Mouse (Mus musculus): ENCODE measurements at regions not wholly inside any gene's neighbourhood (a gene's known extent, or its start where the extent isn't known, plus 50 kb on each side); places are given as distances from the start of the nearest gene placed in this dataset.

GRCm38 (mm10) chr15:6065100-6065499, 234.5 kb upstream of the Dab2 start:
- H3K4me3 ChIP-seq: no peak overlapping the region
- H3K36me3 ChIP-seq: no peaks in the 10 kb centered on the region
- H3K9ac ChIP-seq: no peak overlapping the region
- H3K27me3 ChIP-seq: no peaks in the 10 kb centered on the region
- no peak overlapping the region for H3K4me2 ChIP-seq
- H3K4me1 ChIP-seq: no peaks in the 10 kb centered on the region
- ATAC-seq (ENCODE audit: insufficient number of reproducible peaks, low FRiP score, low TSS enrichment, low read depth): no peak
- H3K27ac ChIP-seq: no peak overlapping the region
- no peaks in the 10 kb centered on the region for H3K9me3 ChIP-seq
- 85% methylated on average over 3 of the region's 3 CpGs for WGBS

DNA sequence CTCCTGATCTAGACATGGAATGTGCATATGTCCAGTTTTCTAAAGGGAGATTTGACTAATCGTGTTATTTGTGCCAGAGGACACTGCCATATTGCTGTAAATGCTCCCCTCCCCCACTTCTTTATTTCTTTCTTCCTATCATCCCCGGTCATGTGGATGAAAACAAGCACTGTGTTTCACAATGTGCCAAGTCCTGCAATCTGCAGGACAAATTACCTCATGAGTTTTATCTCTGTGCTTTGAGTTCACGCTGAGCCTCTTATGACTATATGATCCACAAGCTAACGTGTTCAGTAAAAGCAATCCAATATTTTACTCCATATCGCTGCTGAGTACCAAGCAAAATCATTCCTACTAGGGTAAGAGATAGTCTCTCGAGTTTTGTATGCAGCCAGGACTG, 232.2 kb upstream of the Dab2 start:
- 71% methylated on average over 6 of the region's 6 CpGs for WGBS
- ATAC-seq (ENCODE audit: insufficient number of reproducible peaks, low FRiP score, low TSS enrichment, low read depth): no peak
- Histone ChIP-seq H3K36me3 (no peaks in the 10 kb centered on the region), H3K4me2 (no peak overlapping the region), H3K27me3 (no peaks in the 10 kb centered on the region), H3K27ac (no peak overlapping the region), H3K9me3 (no peaks in the 10 kb centered on the region), H3K4me1 (no peaks in the 10 kb centered on the region), H3K4me3 (no peak overlapping the region), H3K9ac (no peak overlapping the region)

DNA sequence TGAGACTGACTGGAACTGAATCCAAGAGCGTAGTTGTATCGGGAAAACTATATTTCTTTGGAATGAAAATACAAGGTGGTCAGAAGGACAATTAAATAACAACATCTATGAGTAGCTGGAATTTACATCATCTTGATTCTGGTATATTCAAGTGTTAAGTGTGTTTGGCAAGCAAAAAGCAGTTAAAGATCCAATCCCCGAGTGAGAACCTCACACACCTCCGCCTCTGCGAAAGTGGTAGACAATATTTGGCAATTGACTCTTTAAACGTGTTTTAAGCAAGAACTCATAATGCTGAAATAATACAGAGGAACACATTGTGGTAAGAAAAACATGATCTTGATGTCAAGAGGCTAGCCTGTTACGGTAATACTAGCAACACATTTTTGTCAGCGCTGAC, 231.2 kb upstream of the Dab2 start:
- ATAC-seq (ENCODE audit: insufficient number of reproducible peaks, low FRiP score, low TSS enrichment, low read depth): no peak
- Histone ChIP-seq H3K4me1 (no peaks in the 10 kb centered on the region), H3K9ac (no peak overlapping the region), H3K36me3 (no peaks in the 10 kb centered on the region), H3K27me3 (no peaks in the 10 kb centered on the region), H3K27ac (no peak overlapping the region), H3K9me3 (no peaks in the 10 kb centered on the region), H3K4me3 (no peak overlapping the region), H3K4me2 (no peak overlapping the region)
- WGBS: 60% methylated on average over 8 of the region's 8 CpGs

DNA sequence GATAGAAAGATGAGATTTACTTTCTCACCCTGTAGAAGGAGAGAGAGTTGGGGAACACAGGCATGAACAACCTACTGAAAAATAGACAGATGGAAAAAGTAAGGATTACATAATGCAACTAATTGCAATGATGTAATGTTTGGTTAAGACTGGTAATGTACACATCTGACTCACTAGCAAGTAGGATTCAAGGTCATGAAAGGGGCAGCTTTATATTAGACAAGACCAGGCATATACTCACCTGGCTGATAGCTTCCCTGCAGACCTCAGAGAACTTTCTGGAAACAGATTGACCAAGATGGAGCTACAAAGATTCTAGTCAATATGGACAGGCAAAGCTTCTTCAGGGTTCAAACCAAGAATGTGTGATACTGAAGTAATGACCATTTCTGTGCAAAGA, 227.7 kb upstream of the Dab2 start:
- H3K4me1 ChIP-seq: no peaks in the 10 kb centered on the region
- H3K27me3 ChIP-seq: no peaks in the 10 kb centered on the region
- H3K9me3 ChIP-seq: no peaks in the 10 kb centered on the region
- H3K4me3 ChIP-seq: no peak overlapping the region
- no peak overlapping the region for H3K9ac ChIP-seq
- H3K27ac ChIP-seq: no peak overlapping the region
- no peak for ATAC-seq (ENCODE audit: insufficient number of reproducible peaks, low FRiP score, low TSS enrichment, low read depth)
- H3K36me3 ChIP-seq: no peaks in the 10 kb centered on the region
- H3K4me2 ChIP-seq: no peak overlapping the region

- 73% methylated on average over 3 of the region's 3 CpGs for WGBS
- H3K27ac ChIP-seq: no peak overlapping the region
These were observed 226.7 kb upstream of the Dab2 start for GRCm38 (mm10) chr15:6072920-6073319.

DNA sequence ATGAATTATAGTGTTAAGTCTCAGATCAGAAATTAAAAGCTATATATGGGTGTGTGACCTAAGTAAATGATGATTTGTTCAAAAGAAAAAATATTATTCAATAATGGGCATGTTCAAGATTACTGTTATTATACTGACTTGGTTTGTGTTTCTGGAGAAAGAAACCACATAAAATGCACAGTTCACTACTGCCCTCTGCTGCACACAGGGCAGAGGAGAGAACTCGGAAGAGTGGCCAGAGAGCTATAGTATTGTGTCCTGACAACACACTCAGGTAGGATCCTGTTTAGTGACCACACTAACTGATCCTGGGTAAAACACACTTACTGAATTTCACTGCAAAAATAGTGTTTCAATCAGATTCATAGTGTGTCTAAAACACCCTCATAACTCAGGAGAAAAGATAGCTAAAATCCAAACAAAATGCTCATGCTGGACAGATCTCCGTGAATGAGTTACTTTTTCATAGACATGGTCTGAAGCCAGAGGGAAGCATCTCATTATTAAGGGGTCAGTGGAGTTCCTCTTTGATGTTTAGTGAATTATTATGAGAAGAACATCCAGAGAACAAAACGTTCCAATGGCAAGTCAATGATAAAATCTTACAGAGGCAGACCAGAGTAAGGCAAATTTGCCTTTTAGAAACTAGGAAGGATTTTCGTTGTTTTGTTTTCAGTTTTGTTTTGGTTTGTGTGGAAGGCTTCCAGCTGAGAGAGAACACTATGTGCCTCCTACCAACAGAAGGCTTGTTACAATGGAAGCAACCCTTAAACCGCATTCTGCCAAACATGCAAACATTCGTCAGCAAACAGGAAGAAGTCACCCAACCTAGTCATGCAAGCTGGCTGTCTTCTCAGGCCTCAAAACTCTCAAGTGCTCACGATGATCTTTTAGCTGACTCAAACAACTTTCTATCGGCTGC, 218.6 kb upstream of the Dab2 start:
- ATAC-seq (ENCODE audit: insufficient number of reproducible peaks, low FRiP score, low TSS enrichment, low read depth): no peak
- H3K9ac ChIP-seq: no peak overlapping the region
- H3K4me1 ChIP-seq: no peaks in the 10 kb centered on the region
- H3K9me3 ChIP-seq: no peaks in the 10 kb centered on the region
- H3K4me2 ChIP-seq: no peak overlapping the region
- H3K27ac ChIP-seq: no peak overlapping the region
- no peaks in the 10 kb centered on the region for H3K27me3 ChIP-seq
- no peak overlapping the region for H3K4me3 ChIP-seq
- H3K36me3 ChIP-seq: no peaks in the 10 kb centered on the region
- WGBS: 61% methylated on average over 8 of the region's 8 CpGs

More at GRCm38 (mm10) chr15:6072920-6073319, 226.7 kb upstream of the Dab2 start:
- H3K36me3 ChIP-seq: no peaks in the 10 kb centered on the region
- no peak overlapping the region for H3K4me2 ChIP-seq
- no peaks in the 10 kb centered on the region for H3K4me1 ChIP-seq
- no peak for ATAC-seq (ENCODE audit: insufficient number of reproducible peaks, low FRiP score, low TSS enrichment, low read depth)
- H3K4me3 ChIP-seq: no peak overlapping the region
- H3K9me3 ChIP-seq: no peaks in the 10 kb centered on the region
- no peak overlapping the region for H3K9ac ChIP-seq
- H3K27me3 ChIP-seq: no peaks in the 10 kb centered on the region

DNA sequence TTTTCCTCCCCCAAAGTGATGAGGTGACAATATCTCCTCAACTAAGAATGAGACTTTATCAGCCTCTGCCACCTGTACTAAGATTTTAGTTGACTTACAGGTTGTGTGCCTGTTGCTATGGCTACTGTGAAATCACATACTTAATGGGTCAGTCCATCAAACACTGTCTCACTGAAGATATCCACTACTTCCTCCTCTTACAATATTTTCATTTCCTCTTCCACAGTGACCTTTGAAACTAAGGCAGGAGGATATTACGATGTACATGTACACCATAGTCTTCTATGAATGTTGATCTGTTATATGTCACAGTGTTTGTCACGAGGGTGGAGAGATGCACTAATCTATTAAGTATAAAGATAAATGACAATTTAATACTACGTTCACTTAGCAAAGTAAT, 212.4 kb upstream of the Dab2 start:
- no peak overlapping the region for H3K27ac ChIP-seq
- H3K36me3 ChIP-seq: no peaks in the 10 kb centered on the region
- no peak overlapping the region for H3K4me3 ChIP-seq
- no peak for ATAC-seq (ENCODE audit: insufficient number of reproducible peaks, low FRiP score, low TSS enrichment, low read depth)
- no peaks in the 10 kb centered on the region for H3K9me3 ChIP-seq
- H3K27me3 ChIP-seq: no peaks in the 10 kb centered on the region
- 77% methylated on average over 3 of the region's 3 CpGs for WGBS
- no peaks in the 10 kb centered on the region for H3K4me1 ChIP-seq
- H3K4me2 ChIP-seq: no peak overlapping the region
- no peak overlapping the region for H3K9ac ChIP-seq

- 82% methylated on average over 4 of the region's 4 CpGs for WGBS
- no peak for ATAC-seq (ENCODE audit: insufficient number of reproducible peaks, low FRiP score, low TSS enrichment, low read depth)
These were observed 211.1 kb upstream of the Dab2 start for GRCm38 (mm10) chr15:6088498-6088897.

DNA sequence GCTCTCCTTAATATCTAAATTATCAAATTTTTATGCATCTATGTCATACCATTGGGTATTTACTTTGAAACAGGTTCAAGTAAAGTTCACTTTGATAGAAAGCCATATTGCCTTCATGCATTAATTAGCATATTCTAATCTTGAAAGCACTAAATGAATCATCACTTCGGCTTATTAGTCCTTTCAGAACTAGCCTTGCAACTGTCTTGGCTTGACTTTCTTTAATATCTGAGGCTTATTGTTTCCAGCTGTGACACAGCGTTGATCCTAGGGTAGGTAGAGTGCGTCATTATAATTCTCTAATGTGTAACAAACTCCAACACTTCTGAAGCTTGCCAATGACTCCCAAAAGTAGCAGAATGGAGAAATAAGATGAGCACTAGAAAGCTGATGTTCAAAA, 169.9 kb upstream of the Dab2 start:
- Histone ChIP-seq H3K4me2 (no peak overlapping the region), H3K36me3 (no peaks in the 10 kb centered on the region), H3K9ac (no peak overlapping the region), H3K4me3 (no peak overlapping the region), H3K27me3 (no peaks in the 10 kb centered on the region), H3K27ac (no peak overlapping the region), H3K4me1 (no peaks in the 10 kb centered on the region), H3K9me3 (no peaks in the 10 kb centered on the region)
- ATAC-seq (ENCODE audit: insufficient number of reproducible peaks, low FRiP score, low TSS enrichment, low read depth): no peak
- 49% methylated on average over 3 of the region's 3 CpGs for WGBS

More at GRCm38 (mm10) chr15:6088498-6088897, 211.1 kb upstream of the Dab2 start:
- Histone ChIP-seq H3K9me3 (no peaks in the 10 kb centered on the region), H3K4me3 (no peak overlapping the region), H3K36me3 (no peaks in the 10 kb centered on the region), H3K4me2 (no peak overlapping the region), H3K27ac (no peak overlapping the region), H3K27me3 (no peaks in the 10 kb centered on the region), H3K9ac (no peak overlapping the region), H3K4me1 (no peaks in the 10 kb centered on the region)

DNA sequence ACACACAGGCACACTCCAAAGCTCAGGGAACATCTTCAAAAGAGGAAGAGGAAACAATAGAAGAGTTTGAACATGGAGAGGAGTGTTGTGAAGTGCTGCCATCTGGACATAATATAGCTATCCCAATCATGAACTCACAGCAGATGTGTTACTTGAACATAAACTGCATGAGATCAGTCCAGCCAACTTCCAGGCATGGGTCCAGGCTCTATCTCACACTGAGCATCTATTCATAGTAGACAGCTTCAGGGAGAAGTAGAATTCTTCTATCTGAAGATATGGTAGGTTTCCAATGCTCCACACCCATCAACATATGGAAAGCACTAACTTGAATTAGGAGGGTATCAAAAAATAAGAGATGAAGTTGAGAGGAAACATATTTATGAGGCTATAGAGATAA, 167.4 kb upstream of the Dab2 start:
- no peak overlapping the region for H3K4me3 ChIP-seq
- no peak overlapping the region for H3K9ac ChIP-seq
- no peak overlapping the region for H3K4me2 ChIP-seq
- no peak overlapping the region for H3K27ac ChIP-seq
- H3K4me1 ChIP-seq: no peaks in the 10 kb centered on the region
- ATAC-seq (ENCODE audit: insufficient number of reproducible peaks, low FRiP score, low TSS enrichment, low read depth): no peak
- no peaks in the 10 kb centered on the region for H3K27me3 ChIP-seq
- H3K9me3 ChIP-seq: no peaks in the 10 kb centered on the region
- no peaks in the 10 kb centered on the region for H3K36me3 ChIP-seq

DNA sequence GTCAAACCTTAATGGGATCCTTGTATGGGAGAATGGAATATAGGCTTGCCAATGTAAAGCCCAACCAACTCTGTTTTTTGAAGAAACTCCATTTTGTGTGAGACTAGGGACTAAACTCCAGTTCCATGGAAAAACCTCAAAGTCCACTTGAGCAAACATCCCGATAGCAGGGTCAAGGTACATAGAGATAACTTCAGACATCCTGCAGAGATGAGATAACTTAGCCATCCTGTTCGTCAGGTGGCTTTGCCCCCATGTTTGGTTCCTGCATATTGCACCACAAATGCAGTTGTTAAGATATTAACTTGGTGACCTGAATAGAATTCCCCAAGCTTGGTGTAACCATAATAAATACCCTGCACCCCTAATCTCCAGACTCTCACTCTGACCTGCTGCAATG, 154.5 kb upstream of the Dab2 start:
- ATAC-seq (ENCODE audit: insufficient number of reproducible peaks, low FRiP score, low TSS enrichment, low read depth): no peak
- Histone ChIP-seq H3K9ac (no peak overlapping the region), H3K27me3 (no peaks in the 10 kb centered on the region), H3K27ac (no peak overlapping the region), H3K9me3 (no peaks in the 10 kb centered on the region), H3K4me3 (no peak overlapping the region), H3K4me1 (no peaks in the 10 kb centered on the region), H3K4me2 (no peak overlapping the region), H3K36me3 (no peaks in the 10 kb centered on the region)
- 92% methylated on average over 2 of the region's 2 CpGs for WGBS

GRCm38 (mm10) chr15:6154706-6155105, 144.9 kb upstream of the Dab2 start:
- WGBS: 25% methylated on average over 9 of the region's 9 CpGs
- no peaks in the 10 kb centered on the region for H3K27me3 ChIP-seq
- no peak overlapping the region for H3K4me2 ChIP-seq
- ATAC-seq (ENCODE audit: insufficient number of reproducible peaks, low FRiP score, low TSS enrichment, low read depth): no peak
- no peaks in the 10 kb centered on the region for H3K4me1 ChIP-seq
- H3K9ac ChIP-seq: no peak overlapping the region
- no peak overlapping the region for H3K27ac ChIP-seq
- H3K4me3 ChIP-seq: no peak overlapping the region
- H3K36me3 ChIP-seq: no peaks in the 10 kb centered on the region
- H3K9me3 ChIP-seq: no peaks in the 10 kb centered on the region

GRCm38 (mm10) chr15:6180261-6180660, 119.3 kb upstream of the Dab2 start:
- Histone ChIP-seq H3K36me3 (no peaks in the 10 kb centered on the region), H3K27ac (no peak overlapping the region), H3K4me2 (no peak overlapping the region), H3K27me3 (no peaks in the 10 kb centered on the region), H3K9me3 (no peaks in the 10 kb centered on the region), H3K4me1 (no peaks in the 10 kb centered on the region), H3K4me3 (no peak overlapping the region), H3K9ac (no peak overlapping the region)
- 80% methylated on average over 1 of the region's 1 CpGs for WGBS
- no peak for ATAC-seq (ENCODE audit: insufficient number of reproducible peaks, low FRiP score, low TSS enrichment, low read depth)
